Mouse (Mus musculus) adrenal gland, postnatal 14 days (tissue): Measurements from ENCODE around the gene Gm13697. TPM values are rescaled to one million over a fixed set of nuclear protein-coding genes. Genes with fewer than 3 reads are reported as not detected.
A peak's percentile ranks its signal among the peaks of the same experiment; 100 is the strongest.
"Not testable (repeated sequence)": the region's sequence is repeated elsewhere in the genome, so short reads cannot be mapped to it uniquely, and the experiment has no call there.

ENCODE experiments used
- DNase-seq: peaks from one replicate; pipeline ENCODE4 v3.0.0; 2021; ENCODE audit warnings: mixed read lengths
- long read RNA-seq, 2 experiments: library from polyadenylated mRNA; stranded (forward); transcript quantifications; one replicate each; pipeline ENCODE4 v2.0.0; 2021
- total RNA-seq: library from RNA; stranded (reverse); gene quantifications from 2 replicates; pipeline ENCODE4 v1.2.3, GENCODE M21; 2021

The Gm13697 gene
- 1.6 and 1.7 TPM in 2 replicates for total RNA-seq
- long read RNA-seq, experiment 1 = 0 reads
- long read RNA-seq, experiment 2, partial matches to known transcripts = 0 of 3 reads
- long read RNA-seq, experiment 2, other reads (novel, unspliced or antisense) = 0 of 3 reads

- DNase-seq = not testable (repeated sequence)
These were observed at the start of gene Gm13697 for GRCm38 (mm10) chr2:83984443-83984842. TSS of gene Gm13697 (plus strand) at chr2:83984743.

DNA sequence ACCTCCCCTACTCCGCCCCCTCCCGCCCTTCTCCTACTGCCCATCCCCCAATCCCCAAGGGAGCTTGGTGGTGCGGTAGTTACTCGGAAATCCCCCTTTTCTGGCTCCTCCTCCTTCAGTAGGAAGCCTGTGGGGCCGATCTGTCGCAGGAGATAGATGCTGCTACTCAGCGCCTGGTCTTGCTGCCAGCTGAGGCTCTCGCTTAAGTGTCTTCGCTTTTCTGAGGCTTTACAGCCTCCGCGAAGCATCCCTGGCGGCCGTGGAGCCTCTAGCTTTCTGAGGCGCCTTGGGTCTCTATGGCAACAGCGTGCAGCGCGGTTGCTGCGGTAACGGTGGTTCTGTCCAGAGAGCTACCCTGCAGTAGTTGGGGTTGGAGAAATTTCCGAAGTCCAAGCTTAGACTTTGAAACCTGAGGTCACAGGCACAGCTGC lies 43.6 kb upstream of the Gm13697 start, which contains the start of gene Zswim2:
Zswim2 (minus strand) TSS at position 298 of the 431 bp plus-strand sequence.
- peak; percentile 48 for DNase-seq

DNA sequence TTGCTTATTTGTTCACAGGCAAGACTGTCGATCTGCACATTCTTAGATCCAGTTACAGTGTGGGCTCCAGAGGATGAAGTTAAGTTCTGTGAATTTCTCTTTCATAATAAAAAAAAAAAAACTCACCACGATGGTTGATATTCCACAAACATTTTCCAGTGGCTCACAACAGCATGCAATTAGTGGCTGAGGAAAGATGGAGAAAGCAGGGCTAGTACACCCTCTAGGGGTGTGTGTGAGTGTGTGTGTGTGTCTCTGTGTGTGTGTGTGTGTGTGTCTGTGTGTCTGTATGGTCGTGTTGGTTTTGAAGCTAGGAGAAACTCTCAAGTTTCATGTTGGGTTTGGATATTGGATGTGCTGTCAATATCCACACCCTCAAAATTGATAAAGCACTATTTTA lies 43.2 kb upstream of the Gm13697 start:
- no peak for DNase-seq

DNA sequence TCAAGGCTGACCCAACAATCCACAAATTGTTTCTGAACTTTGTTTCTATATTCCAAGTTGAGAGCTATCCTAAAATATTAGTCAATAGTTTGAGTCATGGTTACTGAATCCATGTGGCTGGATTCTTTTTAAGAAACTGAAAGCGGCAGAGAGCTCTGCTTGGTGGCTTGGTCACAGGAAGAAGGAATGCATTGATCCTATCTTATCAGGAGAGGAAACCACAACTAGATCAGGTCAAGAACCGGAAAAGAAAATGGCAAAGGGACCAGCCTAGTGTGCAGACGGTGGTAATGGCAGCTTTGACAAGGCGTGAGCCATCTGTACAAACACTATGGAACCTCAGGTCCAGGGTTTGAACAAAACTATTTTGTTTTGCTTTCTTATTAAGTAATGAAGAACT lies 42.8 kb upstream of the Gm13697 start:
- DNase-seq = no peak

DNA sequence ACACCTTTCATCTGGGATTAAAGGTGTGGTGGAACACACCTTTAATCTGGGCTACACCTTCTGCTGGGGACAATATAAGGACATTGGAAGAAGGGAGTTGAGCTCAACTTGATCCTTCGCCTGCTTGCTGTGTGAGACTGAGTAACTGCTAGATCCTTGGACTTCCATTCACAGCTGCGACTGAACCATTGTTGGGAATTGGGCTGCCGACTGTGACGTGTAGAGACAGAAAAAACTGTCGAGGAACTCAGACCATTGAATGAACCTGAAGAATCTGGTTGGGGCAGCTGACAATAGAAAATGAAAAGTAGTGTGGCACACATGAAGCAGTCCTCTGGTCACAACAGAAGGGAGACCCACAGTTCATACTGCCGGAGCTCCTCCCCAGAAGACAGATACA lies 29.1 kb upstream of the Gm13697 start, which contains the start of gene Gm13698:
Gm13698 (plus strand) TSS at position 301 of the 400 bp plus-strand sequence.
- not testable (repeated sequence) for DNase-seq

DNA sequence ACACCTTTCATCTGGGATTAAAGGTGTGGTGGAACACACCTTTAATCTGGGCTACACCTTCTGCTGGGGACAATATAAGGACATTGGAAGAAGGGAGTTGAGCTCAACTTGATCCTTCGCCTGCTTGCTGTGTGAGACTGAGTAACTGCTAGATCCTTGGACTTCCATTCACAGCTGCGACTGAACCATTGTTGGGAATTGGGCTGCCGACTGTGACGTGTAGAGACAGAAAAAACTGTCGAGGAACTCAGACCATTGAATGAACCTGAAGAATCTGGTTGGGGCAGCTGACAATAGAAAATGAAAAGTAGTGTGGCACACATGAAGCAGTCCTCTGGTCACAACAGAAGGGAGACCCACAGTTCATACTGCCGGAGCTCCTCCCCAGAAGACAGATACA lies 23.3 kb upstream of the Gm13697 start, which contains the start of gene Gm13693:
Gm13693 (plus strand) TSS at position 301 of the 400 bp plus-strand sequence.
- DNase-seq = not testable (repeated sequence)

- not testable (repeated sequence) for DNase-seq
These were observed 17.5 kb upstream of the Gm13697 start, which contains the start of gene Gm13695 for GRCm38 (mm10) chr2:83967013-83967412. TSS of gene Gm13695 (plus strand) at chr2:83967313.

GRCm38 (mm10) chr2:83972823-83973222 lies 11.7 kb upstream of the Gm13697 start, which contains the start of gene Gm13696:
TSS of gene Gm13696 (plus strand) at chr2:83973123.
- not testable (repeated sequence) for DNase-seq

DNA sequence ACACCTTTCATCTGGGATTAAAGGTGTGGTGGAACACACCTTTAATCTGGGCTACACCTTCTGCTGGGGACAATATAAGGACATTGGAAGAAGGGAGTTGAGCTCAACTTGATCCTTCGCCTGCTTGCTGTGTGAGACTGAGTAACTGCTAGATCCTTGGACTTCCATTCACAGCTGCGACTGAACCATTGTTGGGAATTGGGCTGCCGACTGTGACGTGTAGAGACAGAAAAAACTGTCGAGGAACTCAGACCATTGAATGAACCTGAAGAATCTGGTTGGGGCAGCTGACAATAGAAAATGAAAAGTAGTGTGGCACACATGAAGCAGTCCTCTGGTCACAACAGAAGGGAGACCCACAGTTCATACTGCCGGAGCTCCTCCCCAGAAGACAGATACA lies 5.9 kb upstream of the Gm13697 start, which contains the start of gene Gm13694:
Gm13694 (plus strand) TSS at position 301 of the 400 bp plus-strand sequence.
- not testable (repeated sequence) for DNase-seq

GRCm38 (mm10) chr2:83990253-83990652 lies 5.7 kb downstream of the Gm13697 start, which contains the start of gene Gm13691:
TSS of gene Gm13691 (plus strand) at chr2:83990553.
- DNase-seq = not testable (repeated sequence)

GRCm38 (mm10) chr2:83993639-83994255 lies 9.2 kb downstream of the Gm13697 start:
- DNase-seq = not testable (repeated sequence)

DNA sequence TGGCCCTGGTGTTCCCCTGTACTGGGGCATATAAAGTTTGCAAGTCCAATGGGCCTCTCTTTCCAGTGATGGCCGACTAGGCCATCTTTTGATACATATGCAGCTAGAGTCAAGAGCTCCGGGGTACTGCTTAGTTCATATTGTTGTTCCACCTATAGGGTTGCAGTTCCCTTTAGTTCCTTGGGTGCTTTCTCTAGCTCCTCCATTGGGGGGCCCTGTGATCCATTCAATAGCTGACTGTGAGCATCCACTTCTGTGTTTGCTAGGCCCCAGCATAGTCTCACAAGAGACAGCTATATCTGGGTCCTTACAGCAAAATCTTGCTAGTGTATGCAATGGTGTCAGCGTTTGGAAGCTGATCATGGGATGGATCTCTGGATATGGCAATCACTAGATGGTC lies 10.0 kb downstream of the Gm13697 start:
- not testable (repeated sequence) for DNase-seq

DNA sequence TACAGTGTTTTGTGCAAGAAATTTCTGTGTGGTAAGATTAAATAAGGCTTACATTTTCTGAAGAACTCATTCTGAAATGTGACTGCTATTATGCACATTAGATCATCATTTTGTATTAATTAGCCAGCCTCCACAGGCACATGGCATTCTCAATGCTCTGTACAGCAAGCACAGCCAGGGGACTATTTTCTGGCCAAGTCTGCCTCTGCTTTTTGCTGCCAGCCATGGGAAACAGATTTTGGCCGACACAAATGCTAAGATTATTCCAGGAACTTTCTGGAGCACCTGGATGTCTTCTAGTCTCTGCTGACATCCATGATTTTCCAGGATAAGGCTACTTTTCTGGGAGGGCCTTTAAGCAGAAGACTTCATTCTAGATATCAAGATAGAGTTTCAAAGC lies 24.4 kb downstream of the Gm13697 start:
- no peak for DNase-seq

GRCm38 (mm10) chr2:84009818-84010217 lies 25.3 kb downstream of the Gm13697 start:
- DNase-seq = no peak

DNA sequence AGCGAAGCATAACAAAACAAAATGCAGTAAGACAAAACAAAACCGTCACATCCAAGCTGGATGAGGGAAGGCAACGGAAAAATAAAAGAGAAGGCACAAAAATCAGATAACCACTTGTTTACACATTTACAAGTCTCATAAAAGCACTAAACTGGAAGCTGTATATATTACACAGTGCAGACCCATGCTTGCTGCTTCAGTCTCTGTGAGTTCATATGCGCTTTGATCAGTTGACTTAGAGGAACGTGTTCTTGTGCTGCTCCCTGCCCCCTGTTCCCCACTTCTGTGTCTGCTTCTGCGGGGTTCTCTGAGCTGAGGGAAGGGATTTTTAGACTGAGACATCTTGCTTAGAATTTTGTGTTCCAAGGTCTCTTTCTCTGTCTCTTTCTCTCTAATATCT lies 30.0 kb downstream of the Gm13697 start:
- DNase-seq = no peak

- not testable (repeated sequence) for DNase-seq
These were observed 31.7 kb downstream of the Gm13697 start for GRCm38 (mm10) chr2:84016291-84016690.

DNA sequence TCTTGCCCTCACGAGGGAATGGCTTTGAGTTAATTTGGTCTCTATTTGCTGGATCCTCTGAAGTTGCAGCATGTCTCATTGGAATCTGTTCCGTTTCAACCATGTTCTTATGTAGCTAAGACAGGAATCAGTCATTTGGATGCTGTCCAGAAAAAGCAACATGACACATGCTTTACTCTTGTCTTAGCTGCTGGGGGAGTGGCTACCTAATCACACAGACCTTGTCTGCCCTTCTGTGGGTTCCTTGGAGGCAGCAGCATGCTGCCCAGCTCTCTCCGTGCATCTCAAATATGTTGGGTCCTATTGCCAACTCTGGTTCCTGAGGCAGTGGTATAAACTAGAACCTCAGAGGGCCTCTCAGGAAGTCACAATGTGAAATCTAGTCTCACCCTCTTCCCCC lies 33.8 kb downstream of the Gm13697 start:
- peak; percentile 6 for DNase-seq

GRCm38 (mm10) chr2:84019519-84020305 lies 35.2 kb downstream of the Gm13697 start:
- DNase-seq = peak; percentile 25

- no peak for DNase-seq
These were observed 37.4 kb downstream of the Gm13697 start for GRCm38 (mm10) chr2:84021930-84022329.

DNA sequence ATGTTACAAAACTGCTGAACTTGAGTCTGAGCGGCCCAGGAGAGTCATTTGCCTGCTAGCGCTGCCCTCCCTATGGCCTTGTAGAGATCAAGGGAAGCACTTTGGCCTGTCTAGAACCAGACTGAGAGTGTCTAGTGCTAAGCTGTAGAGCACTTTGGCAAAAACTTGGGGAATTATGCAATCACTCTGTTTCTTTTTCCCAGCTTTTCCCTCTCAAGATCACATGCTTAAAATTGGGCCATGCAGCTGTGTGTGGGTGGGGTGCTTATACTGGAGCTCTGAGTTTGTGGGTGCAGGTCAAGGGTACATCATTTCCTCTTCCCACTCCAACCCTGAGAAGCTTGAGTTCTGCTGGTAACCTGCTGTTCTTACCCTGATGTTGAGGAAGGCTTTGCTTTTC lies 38.4 kb downstream of the Gm13697 start:
- no peak for DNase-seq

DNA sequence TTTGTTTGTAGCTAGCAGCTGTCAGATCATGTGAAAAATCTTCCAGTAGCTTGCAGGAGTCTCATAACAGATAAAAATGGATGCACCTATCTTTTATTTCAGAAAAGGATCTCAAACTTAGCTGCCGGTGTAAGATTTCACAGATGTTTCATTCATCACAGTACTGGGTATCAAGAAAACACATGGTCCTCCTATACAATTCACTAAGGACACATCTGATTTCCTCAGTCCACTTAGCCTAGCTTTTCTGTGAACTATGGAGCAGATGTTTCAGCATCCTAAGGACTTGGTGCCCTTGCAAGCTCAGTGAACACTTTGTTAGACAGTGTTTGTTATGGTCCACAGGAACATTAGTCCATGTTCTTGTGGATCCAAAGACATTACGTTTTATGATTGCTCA lies 38.8 kb downstream of the Gm13697 start:
- DNase-seq = no peak

- DNase-seq = peak; percentile 35
These were observed 40.7 kb downstream of the Gm13697 start for GRCm38 (mm10) chr2:84025217-84025616.

GRCm38 (mm10) chr2:84032505-84032904 lies 48.0 kb downstream of the Gm13697 start:
- no peak for DNase-seq
